Mouse (Mus musculus): ENCODE data around the gene Tas2r135. TPM values are rescaled to one million over a fixed set of nuclear protein-coding genes. Genes with fewer than 3 reads are reported as not detected.
A peak's percentile ranks its signal among the peaks of the same experiment; 100 is the strongest.

Tas2r135 gene
- total RNA-seq, 1 experiment from 2014 or later = not detected

- ATAC-seq (replicated peaks; ENCODE audit: low read depth, poor library complexity, severe bottlenecking) = peak; percentile 13; the same call in 1 of the 2 replicates
These were observed 14.2 kb downstream of the Tas2r135 start for GRCm38 (mm10) chr6:42419443-42419842.

- ATAC-seq (replicated peaks; ENCODE audit: low read depth, poor library complexity, severe bottlenecking) = peak; percentile 91
These were observed 16.2 kb downstream of the Tas2r135 start for GRCm38 (mm10) chr6:42421439-42421838.

- peak; percentile 62 for ATAC-seq (replicated peaks; ENCODE audit: low read depth, poor library complexity, severe bottlenecking)
These were observed 19.2 kb downstream of the Tas2r135 start for GRCm38 (mm10) chr6:42424472-42424871.

- ATAC-seq (replicated peaks; ENCODE audit: low read depth, poor library complexity, severe bottlenecking) = no peak
These were observed 21.1 kb downstream of the Tas2r135 start for GRCm38 (mm10) chr6:42426337-42426736.

GRCm38 (mm10) chr6:42433554-42433953 is 28.3 kb downstream of the Tas2r135 start:
- ATAC-seq (replicated peaks; ENCODE audit: low read depth, poor library complexity, severe bottlenecking) = peak; percentile 81

- 0 out of 2 replicates have a peak, but pooled peaks have one; percentile 11 for ATAC-seq (replicated peaks; ENCODE audit: low read depth, poor library complexity, severe bottlenecking)
These were observed 29.2 kb downstream of the Tas2r135 start, which contains the start of gene Tas2r126 for GRCm38 (mm10) chr6:42434446-42434845. Gene Tas2r126 (plus strand): TSS chr6:42434535.

- no peak for ATAC-seq (replicated peaks; ENCODE audit: low read depth, poor library complexity, severe bottlenecking)
These were observed 30.3 kb downstream of the Tas2r135 start for GRCm38 (mm10) chr6:42435490-42435889.

GRCm38 (mm10) chr6:42441395-42441794 is 36.2 kb downstream of the Tas2r135 start:
- ATAC-seq (replicated peaks; ENCODE audit: low read depth, poor library complexity, severe bottlenecking) = no peak

- no peak for ATAC-seq (replicated peaks; ENCODE audit: low read depth, poor library complexity, severe bottlenecking)
These were observed 39.3 kb downstream of the Tas2r135 start for GRCm38 (mm10) chr6:42444491-42444890.

- no peak for ATAC-seq (replicated peaks; ENCODE audit: low read depth, poor library complexity, severe bottlenecking)
These were observed 42.1 kb downstream of the Tas2r135 start for GRCm38 (mm10) chr6:42447381-42447780.

Other genes starting within 250 kb of the Tas2r135 start
- gene Tas2r144, start 190.1 kb upstream of the Tas2r135 start, total RNA-seq (2017) = not detected in 2 replicates
- 8.3 and 14.6 TPM in 2 replicates for gene Gstk1, start 159.5 kb upstream of the Tas2r135 start, total RNA-seq (2017)
- gene Tmem139, start 143.5 kb upstream of the Tas2r135 start, total RNA-seq (2017) = not detected in 2 replicates
- 88.4 and 100 TPM in 2 replicates for gene Casp2, start 140.4 kb upstream of the Tas2r135 start, total RNA-seq (2017)
- not detected in 2 replicates for gene Clcn1, start 118.7 kb upstream of the Tas2r135 start, total RNA-seq (2017)
- not detected in 2 replicates for gene Fam131b, start 80.8 kb upstream of the Tas2r135 start, total RNA-seq (2017)
- gene Zyx, start 55.8 kb upstream of the Tas2r135 start, total RNA-seq (2017) = 34.5 and 48.0 TPM in 2 replicates
- gene Epha1, start 32.2 kb upstream of the Tas2r135 start, total RNA-seq (2017) = 1.8 TPM in 1 of 2 replicates, not detected in the other
- not detected in 2 replicates for gene Tas2r143, start 5.2 kb upstream of the Tas2r135 start, total RNA-seq (2017)
- gene Tas2r126, start 29.1 kb downstream of the Tas2r135 start, total RNA-seq (2017) = not detected in 2 replicates
- gene Olfr458, start 59.8 kb downstream of the Tas2r135 start, total RNA-seq (2017) = not detected in 2 replicates
- gene Olfr457, start 70.9 kb downstream of the Tas2r135 start, total RNA-seq (2017) = not detected in 2 replicates
- not detected in 2 replicates for gene Olfr456, start 81.8 kb downstream of the Tas2r135 start, total RNA-seq (2017)
- not detected in 2 replicates for gene Olfr455, start 142.2 kb downstream of the Tas2r135 start, total RNA-seq (2017)
- gene Tcaf3, start 192.3 kb downstream of the Tas2r135 start, total RNA-seq (2017) = not detected in 2 replicates
- under 0.01 TPM in 1 of 2 replicates, not detected in the other for gene Tcaf2, start 239.8 kb downstream of the Tas2r135 start, total RNA-seq (2017)